Mouse (Mus musculus) ovary, postnatal 10 days (tissue): ENCODE measurements around the gene Pxdc1.
A peak's percentile ranks its signal among the peaks of the same experiment; 100 is the strongest.

ENCODE experiments used
- DNase-seq: peaks from one replicate; pipeline ENCODE4 v3.0.0; 2022; ENCODE audit warnings: low spot score

Pxdc1 gene

GRCm38 (mm10) chr13:34653391-34653790 is at the start of gene Pxdc1:
Gene Pxdc1, minus strand, starts transcription at chr13:34653486.
- no peak for DNase-seq

- no peak for DNase-seq
Observed at GRCm38 (mm10) chr13:34700630-34701029, 47.3 kb upstream of the Pxdc1 start.

- DNase-seq = no peak
Observed at GRCm38 (mm10) chr13:34700091-34700490, 46.8 kb upstream of the Pxdc1 start.

- DNase-seq = no peak
Observed at GRCm38 (mm10) chr13:34696734-34697332, 43.5 kb upstream of the Pxdc1 start.

- no peak for DNase-seq
Observed at GRCm38 (mm10) chr13:34693111-34693510, 39.8 kb upstream of the Pxdc1 start.

GRCm38 (mm10) chr13:34691049-34691448 is 37.8 kb upstream of the Pxdc1 start:
- no peak for DNase-seq

- no peak for DNase-seq
Observed at GRCm38 (mm10) chr13:34685008-34685765, 31.9 kb upstream of the Pxdc1 start.

- no peak for DNase-seq
Observed at GRCm38 (mm10) chr13:34683762-34684488, 30.6 kb upstream of the Pxdc1 start.

GRCm38 (mm10) chr13:34683270-34683669 is 30.0 kb upstream of the Pxdc1 start:
- DNase-seq = no peak

- no peak for DNase-seq
Observed at GRCm38 (mm10) chr13:34676507-34676906, 23.2 kb upstream of the Pxdc1 start.

GRCm38 (mm10) chr13:34675847-34676383 is 22.6 kb upstream of the Pxdc1 start:
- DNase-seq = no peak

- no peak for DNase-seq
Observed at GRCm38 (mm10) chr13:34673354-34673753, 20.1 kb upstream of the Pxdc1 start.

- no peak for DNase-seq
Observed at GRCm38 (mm10) chr13:34669919-34670865, 16.9 kb upstream of the Pxdc1 start.

- DNase-seq = no peak
Observed at GRCm38 (mm10) chr13:34667197-34667596, 13.9 kb upstream of the Pxdc1 start.

GRCm38 (mm10) chr13:34665074-34665473 is 11.8 kb upstream of the Pxdc1 start:
- no peak for DNase-seq

GRCm38 (mm10) chr13:34663762-34664161 is 10.5 kb upstream of the Pxdc1 start:
- no peak for DNase-seq

- no peak for DNase-seq
Observed at GRCm38 (mm10) chr13:34659507-34659906, 6.2 kb upstream of the Pxdc1 start.

- no peak for DNase-seq
Observed at GRCm38 (mm10) chr13:34656351-34656750, 3.1 kb upstream of the Pxdc1 start.

- DNase-seq = peak; percentile 53
Observed at GRCm38 (mm10) chr13:34652353-34653241, 689 bp downstream of the Pxdc1 start.

GRCm38 (mm10) chr13:34652016-34652352 is 1.3 kb downstream of the Pxdc1 start:
- DNase-seq = peak; percentile 21
